Mouse (Mus musculus): ENCODE data around the gene Trim37. TPM values are rescaled to one million over a fixed set of nuclear protein-coding genes. Genes with fewer than 3 reads are reported as not detected.

Gene Trim37
- polyA plus RNA-seq, 1 experiment from 2014 or later, result 102 TPM

DNA sequence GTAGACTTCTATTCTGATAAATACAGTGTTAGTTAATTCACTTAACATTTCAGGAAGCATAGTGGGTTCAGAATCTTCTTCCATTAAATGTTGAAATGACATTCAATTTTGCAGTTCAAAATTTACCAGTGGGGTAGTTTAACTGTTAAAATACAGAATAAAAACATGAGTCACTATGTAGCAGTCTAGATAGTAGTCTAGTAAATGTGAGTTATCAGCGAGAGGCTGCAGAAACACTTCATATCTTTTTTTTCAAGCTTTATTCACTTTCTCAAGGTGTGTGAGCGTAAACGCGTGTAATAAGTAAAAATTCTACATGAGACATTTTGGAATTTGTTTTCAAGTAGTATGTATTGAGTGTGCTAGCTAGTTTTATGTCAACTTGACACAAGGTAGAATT is 48.2 kb downstream of the Trim37 start:
- H3K36me3 ChIP-seq (ENCODE audit: control insufficient read depth, insufficient read depth, low read length), result peaks cover 11% of the 10 kb centered on the region
- H3K9ac ChIP-seq (replicated peaks; ENCODE audit: low read depth, low read length), result no peak overlapping the region
- no peak overlapping the region for H3K4me3 ChIP-seq (ENCODE audit: low read depth, low read length)
- H3K4me1 ChIP-seq (ENCODE audit: control insufficient read depth, insufficient read depth, low read length), result no peaks in the 10 kb centered on the region
- WGBS, result 97% methylated on average over 4 of the region's 4 CpGs
- no peak overlapping the region for H3K27ac ChIP-seq (ENCODE audit: low read depth, low read length)
- no peak overlapping the region for H3K4me2 ChIP-seq (ENCODE audit: low read depth, low read length)
- no peaks in the 10 kb centered on the region for H3K9me3 ChIP-seq (ENCODE audit: control insufficient read depth, low read length)
- H3K27me3 ChIP-seq (ENCODE audit: control insufficient read depth, insufficient read depth, low read length), result no peaks in the 10 kb centered on the region
- no peak for ATAC-seq (ENCODE audit: low read depth)

DNA sequence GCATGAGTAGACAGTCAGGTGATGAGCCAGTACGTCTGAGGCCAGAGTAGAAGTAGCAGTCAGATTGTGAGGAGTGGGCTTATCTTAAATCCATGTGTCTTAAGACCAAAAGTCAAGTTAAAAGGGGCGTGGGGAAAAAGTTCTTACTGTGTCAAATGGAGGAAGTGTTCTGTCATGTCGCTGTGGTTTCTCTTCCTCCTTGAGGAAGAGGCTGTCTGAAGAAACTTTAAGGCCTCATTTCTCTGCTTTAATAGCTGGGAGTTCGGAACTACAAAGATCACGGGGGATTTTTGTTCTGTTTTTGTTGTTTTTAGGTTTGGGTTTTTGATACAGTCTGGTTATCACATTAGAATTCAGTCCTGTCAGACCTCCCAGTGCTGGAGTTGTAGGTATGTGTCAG is 85.4 kb downstream of the Trim37 start:
- H3K9me3 ChIP-seq (ENCODE audit: control insufficient read depth, low read length), result no peaks in the 10 kb centered on the region
- H3K9ac ChIP-seq (replicated peaks; ENCODE audit: low read depth, low read length), result no peak overlapping the region
- H3K4me1 ChIP-seq (ENCODE audit: control insufficient read depth, insufficient read depth, low read length), result no peaks in the 10 kb centered on the region
- ATAC-seq (ENCODE audit: low read depth), result no peak
- H3K27me3 ChIP-seq (ENCODE audit: control insufficient read depth, insufficient read depth, low read length), result no peaks in the 10 kb centered on the region
- H3K4me3 ChIP-seq (ENCODE audit: low read depth, low read length), result no peak overlapping the region
- peaks cover 4% of the 10 kb centered on the region; the same call in 1 of the 2 replicates for H3K36me3 ChIP-seq (ENCODE audit: control insufficient read depth, insufficient read depth, low read length)
- WGBS, result 88% methylated on average over 5 of the region's 5 CpGs
- H3K4me2 ChIP-seq (ENCODE audit: low read depth, low read length), result no peak overlapping the region
- H3K27ac ChIP-seq (ENCODE audit: low read depth, low read length), result no peak overlapping the region

DNA sequence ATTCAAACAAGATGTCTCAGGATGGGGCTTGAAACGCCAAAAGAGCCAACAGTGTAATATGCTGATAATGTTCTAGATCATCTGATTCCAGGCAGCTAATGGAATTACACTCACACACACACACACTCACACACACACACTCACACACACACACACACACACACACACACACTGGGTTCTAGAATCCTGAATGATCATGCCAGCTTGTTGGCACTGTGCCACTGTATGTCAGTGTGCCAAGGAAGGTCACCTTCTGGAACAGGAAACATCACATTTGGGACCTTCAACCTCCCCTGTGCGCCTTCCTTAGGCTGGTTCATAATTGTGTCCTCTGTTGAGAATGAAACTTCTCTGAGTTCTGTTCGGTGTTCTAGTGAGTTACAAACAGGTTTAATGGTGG is 95.8 kb downstream of the Trim37 start:
- H3K9ac ChIP-seq (replicated peaks; ENCODE audit: low read depth, low read length), result no peak overlapping the region
- peaks cover 15% of the 10 kb centered on the region; the same call in 1 of the 2 replicates for H3K36me3 ChIP-seq (ENCODE audit: control insufficient read depth, insufficient read depth, low read length)
- no peak overlapping the region for H3K4me3 ChIP-seq (ENCODE audit: low read depth, low read length)
- no peaks in the 10 kb centered on the region for H3K27me3 ChIP-seq (ENCODE audit: control insufficient read depth, insufficient read depth, low read length)
- no peaks in the 10 kb centered on the region for H3K9me3 ChIP-seq (ENCODE audit: control insufficient read depth, low read length)
- 89% methylated on average over 3 of the region's 3 CpGs for WGBS
- ATAC-seq (ENCODE audit: low read depth), result no peak
- H3K27ac ChIP-seq (ENCODE audit: low read depth, low read length), result no peak overlapping the region
- no peaks in the 10 kb centered on the region for H3K4me1 ChIP-seq (ENCODE audit: control insufficient read depth, insufficient read depth, low read length)
- H3K4me2 ChIP-seq (ENCODE audit: low read depth, low read length), result no peak overlapping the region

DNA sequence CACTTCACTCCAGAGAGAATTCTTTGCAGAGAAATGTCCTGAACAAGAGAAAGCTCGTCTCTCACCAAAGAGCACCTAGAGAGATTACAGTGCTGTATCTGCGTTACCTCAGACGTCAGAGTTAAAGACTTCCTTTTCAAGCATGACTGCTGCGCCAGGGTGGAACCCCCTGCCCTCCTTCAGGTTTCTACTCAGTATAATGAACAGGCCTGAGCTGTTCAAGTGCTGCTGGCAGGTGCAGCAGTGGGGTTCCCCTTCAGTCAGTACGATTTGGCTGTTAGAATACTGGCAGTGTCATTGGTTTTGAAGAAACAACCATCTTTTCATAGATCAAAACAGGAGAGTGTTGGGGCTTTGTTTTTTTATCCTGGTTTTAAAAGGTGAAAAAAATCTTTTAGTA is 100.2 kb downstream of the Trim37 start:
- WGBS, result 85% methylated on average over 5 of the region's 5 CpGs
- peaks cover 29% of the 10 kb centered on the region; the same call in 1 of the 2 replicates for H3K36me3 ChIP-seq (ENCODE audit: control insufficient read depth, insufficient read depth, low read length)
- H3K4me3 ChIP-seq (ENCODE audit: low read depth, low read length), result no peak overlapping the region
- H3K9ac ChIP-seq (replicated peaks; ENCODE audit: low read depth, low read length), result no peak overlapping the region
- no peaks in the 10 kb centered on the region for H3K9me3 ChIP-seq (ENCODE audit: control insufficient read depth, low read length)
- ATAC-seq (ENCODE audit: low read depth), result no peak
- no peak overlapping the region for H3K4me2 ChIP-seq (ENCODE audit: low read depth, low read length)
- no peaks in the 10 kb centered on the region for H3K4me1 ChIP-seq (ENCODE audit: control insufficient read depth, insufficient read depth, low read length)
- H3K27me3 ChIP-seq (ENCODE audit: control insufficient read depth, insufficient read depth, low read length), result no peaks in the 10 kb centered on the region
- no peak overlapping the region for H3K27ac ChIP-seq (ENCODE audit: low read depth, low read length)

DNA sequence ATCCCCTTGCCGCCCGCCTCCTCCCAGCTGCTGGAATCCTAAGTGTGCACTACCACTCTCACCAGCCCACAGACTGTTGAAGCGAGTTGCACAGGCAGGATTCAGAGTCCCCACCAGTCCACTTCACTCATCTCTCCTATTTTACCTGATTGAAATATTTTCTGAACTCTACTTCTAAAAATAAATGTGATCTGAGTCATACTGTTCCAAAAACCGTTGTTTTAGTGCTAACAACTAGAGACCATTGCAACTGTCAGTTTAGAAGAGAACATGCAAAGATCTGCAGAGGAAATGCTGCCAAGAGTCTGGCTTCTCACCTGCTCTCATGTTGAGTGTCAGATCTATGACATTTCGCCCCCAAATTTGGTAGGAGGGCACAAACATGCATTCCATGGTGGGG is 106.5 kb downstream of the Trim37 start:
- Histone ChIP-seq H3K4me3 (ENCODE audit: low read depth, low read length) (no peak overlapping the region), H3K4me2 (ENCODE audit: low read depth, low read length) (no peak overlapping the region), H3K36me3 (ENCODE audit: control insufficient read depth, insufficient read depth, low read length) (peaks cover 19% of the 10 kb centered on the region; the same call in 1 of the 2 replicates), H3K27ac (ENCODE audit: low read depth, low read length) (no peak overlapping the region), H3K9ac (replicated peaks; ENCODE audit: low read depth, low read length) (no peak overlapping the region), H3K9me3 (ENCODE audit: control insufficient read depth, low read length) (no peaks in the 10 kb centered on the region), H3K27me3 (ENCODE audit: control insufficient read depth, insufficient read depth, low read length) (no peaks in the 10 kb centered on the region), H3K4me1 (ENCODE audit: control insufficient read depth, insufficient read depth, low read length) (no peaks in the 10 kb centered on the region)
- ATAC-seq (ENCODE audit: low read depth), result no peak
- WGBS, result 90% methylated on average over 5 of the region's 5 CpGs

DNA sequence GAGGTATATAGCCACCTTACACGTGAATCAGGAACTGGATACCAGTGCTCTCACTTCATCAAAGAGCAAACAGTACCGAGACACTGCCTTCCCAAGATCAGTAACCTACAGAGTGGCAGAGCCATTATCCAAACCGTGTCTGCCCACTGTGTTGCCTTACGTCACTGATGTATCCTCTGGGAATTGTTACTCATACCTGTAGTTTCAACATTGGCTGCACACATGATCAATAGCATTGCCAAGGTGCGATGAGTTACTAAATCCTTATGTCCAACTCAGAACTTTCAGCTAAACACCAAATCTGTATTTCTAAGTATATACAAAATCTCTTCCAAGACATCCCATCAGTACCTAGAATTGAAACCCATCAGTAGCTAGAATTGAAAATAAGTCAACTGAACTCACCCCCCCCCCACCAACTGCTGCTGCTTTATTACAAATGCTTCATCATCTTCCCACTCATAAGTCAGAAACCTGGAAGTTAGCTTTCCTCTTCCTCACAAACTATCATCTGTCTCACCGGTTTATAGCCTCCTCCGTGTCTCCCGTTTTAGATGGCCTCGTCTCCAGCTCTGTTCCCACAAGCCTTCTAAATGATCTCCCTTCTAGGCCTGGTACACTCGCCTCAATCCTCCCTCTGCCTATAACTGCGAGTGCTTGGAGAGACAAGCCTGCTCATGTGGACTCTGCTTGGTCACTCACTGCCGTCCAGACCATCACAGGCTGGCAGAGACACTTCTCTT is 108.0 kb downstream of the Trim37 start:
- H3K36me3 ChIP-seq (ENCODE audit: control insufficient read depth, insufficient read depth, low read length), result peaks cover 17% of the 10 kb centered on the region
- no peak for ATAC-seq (ENCODE audit: low read depth)
- no peaks in the 10 kb centered on the region for H3K27me3 ChIP-seq (ENCODE audit: control insufficient read depth, insufficient read depth, low read length)
- H3K4me1 ChIP-seq (ENCODE audit: control insufficient read depth, insufficient read depth, low read length), result no peaks in the 10 kb centered on the region
- H3K9ac ChIP-seq (replicated peaks; ENCODE audit: low read depth, low read length), result no peak overlapping the region
- H3K9me3 ChIP-seq (ENCODE audit: control insufficient read depth, low read length), result no peaks in the 10 kb centered on the region
- WGBS, result 89% methylated on average over 12 of the region's 12 CpGs
- H3K27ac ChIP-seq (ENCODE audit: low read depth, low read length), result no peak overlapping the region
- H3K4me3 ChIP-seq (ENCODE audit: low read depth, low read length), result no peak overlapping the region
- no peak overlapping the region for H3K4me2 ChIP-seq (ENCODE audit: low read depth, low read length)

DNA sequence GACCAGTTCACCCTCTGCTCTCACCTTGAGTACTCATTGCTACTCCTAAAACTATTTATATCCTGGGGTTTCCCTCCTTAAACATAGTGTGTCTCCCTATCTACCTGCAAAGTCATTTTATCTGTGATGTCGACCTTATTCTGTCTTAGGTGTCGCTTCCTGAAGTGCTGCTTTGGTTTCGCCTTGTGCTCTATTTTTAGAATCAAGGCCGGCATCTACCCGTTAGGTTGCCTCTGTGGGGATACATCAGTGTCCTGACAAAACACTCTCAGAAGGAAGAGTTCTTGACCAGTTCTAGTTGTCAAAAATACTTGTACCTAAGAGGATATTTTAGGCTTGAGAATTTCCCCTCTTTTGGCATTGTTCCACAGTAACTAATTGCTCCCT is 108.6 kb downstream of the Trim37 start:
- Histone ChIP-seq H3K27ac (ENCODE audit: low read depth, low read length) (no peak overlapping the region), H3K4me1 (ENCODE audit: control insufficient read depth, insufficient read depth, low read length) (no peaks in the 10 kb centered on the region), H3K9ac (replicated peaks; ENCODE audit: low read depth, low read length) (no peak overlapping the region), H3K4me3 (ENCODE audit: low read depth, low read length) (no peak overlapping the region), H3K9me3 (ENCODE audit: control insufficient read depth, low read length) (no peaks in the 10 kb centered on the region), H3K4me2 (ENCODE audit: low read depth, low read length) (no peak overlapping the region), H3K27me3 (ENCODE audit: control insufficient read depth, insufficient read depth, low read length) (no peaks in the 10 kb centered on the region), H3K36me3 (ENCODE audit: control insufficient read depth, insufficient read depth, low read length) (peaks cover 17% of the 10 kb centered on the region)
- ATAC-seq (ENCODE audit: low read depth), result no peak
- 86% methylated on average over 5 of the region's 5 CpGs for whole genome bisulfite sequencing

DNA sequence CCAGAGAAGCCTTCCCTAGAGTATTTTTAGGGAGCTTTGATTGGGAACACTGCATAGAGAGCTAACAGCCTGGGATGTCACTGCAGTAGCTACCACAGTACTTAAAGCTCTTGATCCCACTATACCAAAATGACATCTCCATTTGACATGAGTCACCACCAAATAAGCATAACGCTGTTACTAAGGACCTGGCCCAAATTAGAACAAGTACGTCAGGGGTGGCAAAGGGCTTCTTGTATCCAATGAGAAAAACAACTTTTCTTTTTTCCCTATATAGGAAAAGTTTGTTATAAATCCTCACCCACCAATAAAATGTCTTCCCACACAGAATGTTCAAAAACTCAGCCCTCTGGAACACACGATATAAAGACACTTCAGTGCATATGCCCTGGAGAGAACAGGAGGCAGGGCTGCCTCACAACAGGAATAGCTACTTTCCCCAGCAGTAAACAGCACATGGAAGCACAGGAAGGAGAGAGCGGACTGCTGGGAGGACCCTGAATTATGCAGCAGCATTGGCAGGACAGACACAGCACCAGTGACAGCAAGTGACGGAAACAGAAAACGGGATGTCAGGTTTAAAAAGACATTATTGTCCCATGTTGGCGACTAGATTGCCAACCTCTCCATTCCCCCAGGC is 112.1 kb downstream of the Trim37 start:
- no peak for ATAC-seq (ENCODE audit: low read depth)
- 82% methylated on average over 7 of the region's 7 CpGs for WGBS
- Histone ChIP-seq H3K4me3 (ENCODE audit: low read depth, low read length) (no peak overlapping the region), H3K27ac (ENCODE audit: low read depth, low read length) (no peak overlapping the region), H3K4me2 (ENCODE audit: low read depth, low read length) (no peak overlapping the region), H3K27me3 (ENCODE audit: control insufficient read depth, insufficient read depth, low read length) (no peaks in the 10 kb centered on the region), H3K9ac (replicated peaks; ENCODE audit: low read depth, low read length) (no peak overlapping the region), H3K9me3 (ENCODE audit: control insufficient read depth, low read length) (no peaks in the 10 kb centered on the region), H3K4me1 (ENCODE audit: control insufficient read depth, insufficient read depth, low read length) (no peaks in the 10 kb centered on the region), H3K36me3 (ENCODE audit: control insufficient read depth, insufficient read depth, low read length) (peaks cover 5% of the 10 kb centered on the region)

DNA sequence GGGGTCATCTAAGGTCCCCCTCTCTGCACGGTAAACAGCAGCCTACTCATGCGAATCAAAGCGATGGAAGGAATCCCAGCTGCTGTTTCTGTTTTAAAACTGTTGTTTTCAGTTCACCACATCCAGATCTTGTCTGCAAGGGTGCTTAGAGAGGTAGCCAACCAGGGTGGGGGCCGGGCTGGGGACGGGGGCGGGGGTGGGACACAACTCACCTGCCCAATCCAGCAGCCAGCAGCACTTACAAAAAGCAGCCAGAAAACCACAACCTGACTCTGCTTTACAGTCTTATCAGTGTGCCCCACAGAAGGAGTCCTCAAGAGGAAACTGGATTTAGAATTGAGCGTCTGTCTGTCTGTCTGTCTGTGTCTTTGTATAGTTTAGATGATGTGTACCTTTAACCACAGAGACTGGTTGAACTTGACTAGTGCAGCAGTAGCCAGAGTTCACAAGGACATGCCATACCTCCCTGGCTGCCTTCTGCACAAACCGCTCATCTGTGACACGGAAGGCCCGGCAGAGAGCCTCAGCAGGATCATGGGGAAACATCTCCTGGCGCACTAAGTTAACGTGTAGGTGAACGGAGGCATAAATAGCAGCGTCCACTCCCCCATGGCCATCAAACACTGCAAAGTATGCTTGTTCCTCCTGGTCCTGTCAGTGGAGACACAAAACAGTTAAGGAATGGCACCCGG is 113.4 kb downstream of the Trim37 start:
- Histone ChIP-seq H3K4me1 (ENCODE audit: control insufficient read depth, insufficient read depth, low read length) (no peaks in the 10 kb centered on the region), H3K9ac (replicated peaks; ENCODE audit: low read depth, low read length) (no peak overlapping the region), H3K4me2 (ENCODE audit: low read depth, low read length) (no peak overlapping the region), H3K27ac (ENCODE audit: low read depth, low read length) (no peak overlapping the region), H3K4me3 (ENCODE audit: low read depth, low read length) (no peak overlapping the region), H3K9me3 (ENCODE audit: control insufficient read depth, low read length) (no peaks in the 10 kb centered on the region), H3K36me3 (ENCODE audit: control insufficient read depth, insufficient read depth, low read length) (peaks cover 5% of the 10 kb centered on the region), H3K27me3 (ENCODE audit: control insufficient read depth, insufficient read depth, low read length) (no peaks in the 10 kb centered on the region)
- no peak for ATAC-seq (ENCODE audit: low read depth)
- WGBS, result 89% methylated on average over 15 of the region's 15 CpGs
